Comparison of ENCODE assay signal across 8 mouse cellular contexts in the genomic region with DNA sequence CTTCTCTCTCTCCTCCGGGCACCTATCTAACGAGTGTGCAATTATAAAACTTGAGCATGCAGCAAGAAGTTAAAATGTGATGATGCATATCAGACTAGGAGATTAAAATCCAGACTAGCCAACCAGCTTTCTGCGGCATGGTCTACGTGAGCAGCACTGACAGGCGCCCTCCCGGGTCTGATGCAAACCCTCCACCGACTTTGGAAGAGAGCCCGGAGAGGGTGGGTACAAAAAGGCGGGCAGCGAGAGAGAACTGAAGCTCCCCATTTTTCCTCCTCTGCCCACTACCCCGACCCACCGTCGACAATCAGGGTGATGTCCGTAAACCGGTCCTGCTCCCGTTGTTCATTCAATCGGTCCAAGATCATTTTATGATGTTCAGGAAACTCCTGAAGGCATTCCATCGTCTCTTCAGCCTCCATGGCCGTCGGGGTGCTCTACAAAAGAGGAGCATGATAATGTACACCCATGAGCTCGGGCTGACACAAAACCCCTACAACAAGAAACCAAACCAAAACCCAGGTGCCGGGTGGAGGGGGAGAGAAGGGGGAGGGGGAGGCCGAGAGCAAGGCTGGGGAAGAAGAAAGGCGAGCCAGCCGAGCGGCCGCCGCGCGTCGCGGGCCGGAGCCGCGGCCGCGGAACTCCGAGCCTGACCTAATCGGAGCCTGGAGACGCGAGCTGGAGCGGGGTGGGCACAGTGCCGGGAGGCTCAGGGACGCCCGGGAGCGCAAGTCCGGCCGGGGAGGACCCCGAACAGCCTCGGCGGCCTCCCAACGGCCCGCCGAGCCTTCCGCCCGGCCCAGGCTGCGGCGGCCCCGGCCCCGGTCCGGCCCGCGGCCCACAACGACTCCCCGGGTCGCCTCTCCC. TPM values are rescaled to one million over a fixed set of nuclear protein-coding genes. Genes with fewer than 3 reads are reported as not detected.
DNase-seq lines count a peak whose midpoint lies in the region; ATAC-seq lines count a peak whose summit lies in the region.

No protein-coding gene starts in this region.

- peaks cover 19% of the 10 kb centered on the region for H3K36me3 ChIP-seq in hindbrain, embryonic 13.5 days

- no peaks in the 10 kb centered on the region for H3K9me3 ChIP-seq in hindbrain, embryonic 13.5 days

- ATAC-seq in hindbrain, embryonic 13.5 days (ENCODE audit: low FRiP score) = peak; percentile 74

- H3K27me3 ChIP-seq in hindbrain, embryonic 13.5 days = no peaks in the 10 kb centered on the region

- peak overlapping the region; percentile 97 for H3K9ac ChIP-seq in hindbrain, embryonic 13.5 days

- H3K27ac ChIP-seq in hindbrain, embryonic 13.5 days = peak overlapping the region; percentile 98

- H3K4me2 ChIP-seq in hindbrain, embryonic 13.5 days = peak overlapping the region; percentile 57

- peak overlapping the region; percentile 82 for H3K4me3 ChIP-seq in hindbrain, embryonic 13.5 days

- H3K4me1 ChIP-seq in hindbrain, embryonic 13.5 days (replicated peaks) = peaks cover 23% of the 10 kb centered on the region

- DNase-seq in R1 (ENCODE audit: low read depth, low spot score) = peak; percentile 49
- DNase-seq in cerebellum, postnatal 14 days = peak; percentile 83 to 85
- peak; percentile 57 for DNase-seq in frontal cortex, postnatal 14 days (ENCODE audit: low spot score in 2 of 2)
- peak; percentile 38 to 62 for DNase-seq in layer of hippocampus, postnatal 25 days (ENCODE audit: extremely low spot score in 1 of 2, low spot score in 1 of 2)
- DNase-seq in lung, postnatal 14 days = peak; percentile 70
- peak; percentile 58 for DNase-seq in right cerebral cortex, adult 18-20 months
- peak; percentile 67 for DNase-seq in urinary bladder, adult 2 months (ENCODE audit: low spot score)

- WGBS in hindbrain, embryonic 13.5 days = 1% methylated on average over 42 of the region's 66 CpGs

RNA-seq across cellular contexts. Expression of gene Zfp131, which starts 0.6 kb away (rescaled TPM):
- polyA plus RNA-seq in hindbrain, embryonic 13.5 days (2015; fragmentation: Nextera tagmentation; extraction: Ambion mirVana) = 38.2 and 39.9 TPM in 2 replicates
- 10 to 100 TPM; 38.3 to 42.1 TPM for total RNA-seq in layer of hippocampus, postnatal 25 days (2021)
- polyA plus RNA-seq in urinary bladder, adult 2 months (2012; rRNA removed) = 18.1 and 20.0 TPM in 2 replicates

RNA-seq across cellular contexts. Expression of gene Nim1k, which starts 34.4 kb away (rescaled TPM):
- polyA plus RNA-seq in hindbrain, embryonic 13.5 days (2015; fragmentation: Nextera tagmentation; extraction: Ambion mirVana) = 3.0 and 3.7 TPM in 2 replicates
- 10 to 100 TPM; 13.2 to 13.4 TPM for total RNA-seq in layer of hippocampus, postnatal 25 days (2021)
- 0.41 and 0.83 TPM in 2 replicates for polyA plus RNA-seq in urinary bladder, adult 2 months (2012; rRNA removed)

RNA-seq across cellular contexts. Expression of gene AF067063, which starts 39.9 kb away (rescaled TPM):
- not detected in 2 replicates for polyA plus RNA-seq in hindbrain, embryonic 13.5 days (2015; fragmentation: Nextera tagmentation; extraction: Ambion mirVana)
- not detected for total RNA-seq in layer of hippocampus, postnatal 25 days (2021)
- polyA plus RNA-seq in urinary bladder, adult 2 months (2012; rRNA removed) = not detected in 2 replicates

RNA-seq across cellular contexts. Expression of gene D13Ertd608e, which starts 45.7 kb away (rescaled TPM):
- not detected in 2 replicates for polyA plus RNA-seq in hindbrain, embryonic 13.5 days (2015; fragmentation: Nextera tagmentation; extraction: Ambion mirVana)
- total RNA-seq in layer of hippocampus, postnatal 25 days (2021) = not detected
- polyA plus RNA-seq in urinary bladder, adult 2 months (2012; rRNA removed) = 0.15 and 0.22 TPM in 2 replicates

Comparison
In these comparisons a context has a peak if more than half of its experiments do, and no peak if none do; other contexts are left out.
1. Peak in every context shown above with its lines: DNase-seq, ATAC-seq, H3K4me3 ChIP-seq and H3K27ac ChIP-seq.